Mouse (Mus musculus): ENCODE results near the gene Asic2.
"Not testable (repeated sequence)": the region's sequence is repeated elsewhere in the genome, so short reads cannot be mapped to it uniquely, and the experiment has no call there.

The Asic2 gene

GRCm38 (mm10) chr11:81331977-81332376, 636.3 kb downstream of the Asic2 start:
- no peak for DNase-seq (ENCODE audit: low spot score in 2 of 2)

GRCm38 (mm10) chr11:81330982-81331381, 637.3 kb downstream of the Asic2 start:
- no peak for DNase-seq (ENCODE audit: low spot score in 2 of 2)

- DNase-seq (ENCODE audit: low spot score in 2 of 2): no peak
These were observed 640.2 kb downstream of the Asic2 start for GRCm38 (mm10) chr11:81328088-81328487.

- DNase-seq (ENCODE audit: low spot score in 2 of 2): peak; percentile 11 to 12
These were observed 645.1 kb downstream of the Asic2 start for GRCm38 (mm10) chr11:81323146-81323545.

- DNase-seq (ENCODE audit: low spot score in 2 of 2): peak; percentile 7 to 22
These were observed 645.8 kb downstream of the Asic2 start for GRCm38 (mm10) chr11:81322466-81322865.

- DNase-seq (ENCODE audit: low spot score in 2 of 2): no peak
These were observed 678.2 kb downstream of the Asic2 start for GRCm38 (mm10) chr11:81290041-81290440.

- no peak for DNase-seq (ENCODE audit: low spot score in 2 of 2)
These were observed 685.1 kb downstream of the Asic2 start for GRCm38 (mm10) chr11:81283185-81283584.

- DNase-seq (ENCODE audit: low spot score in 2 of 2): no peak
These were observed 688.2 kb downstream of the Asic2 start for GRCm38 (mm10) chr11:81280070-81280469.

GRCm38 (mm10) chr11:81277406-81277805, 690.9 kb downstream of the Asic2 start:
- no peak for DNase-seq (ENCODE audit: low spot score in 2 of 2)

GRCm38 (mm10) chr11:81272677-81273418, 695.4 kb downstream of the Asic2 start:
- DNase-seq (ENCODE audit: low spot score in 2 of 2): no peak

- DNase-seq (ENCODE audit: low spot score in 2 of 2): no peak
These were observed 696.8 kb downstream of the Asic2 start for GRCm38 (mm10) chr11:81271422-81271821.

- DNase-seq (ENCODE audit: low spot score in 2 of 2): no peak
These were observed 697.7 kb downstream of the Asic2 start for GRCm38 (mm10) chr11:81270518-81270917.

GRCm38 (mm10) chr11:81263757-81264156, 704.5 kb downstream of the Asic2 start:
- DNase-seq (ENCODE audit: low spot score in 2 of 2): no peak

GRCm38 (mm10) chr11:81263193-81263592, 705.1 kb downstream of the Asic2 start:
- DNase-seq (ENCODE audit: low spot score in 2 of 2): peak; percentile 11 to 18

GRCm38 (mm10) chr11:81261259-81261658, 707.0 kb downstream of the Asic2 start:
- DNase-seq (ENCODE audit: low spot score in 2 of 2): no peak

GRCm38 (mm10) chr11:81241183-81241582, 727.1 kb downstream of the Asic2 start:
- not testable (repeated sequence) for DNase-seq (ENCODE audit: low spot score in 2 of 2)

GRCm38 (mm10) chr11:81239966-81240681, 728.1 kb downstream of the Asic2 start:
- DNase-seq (ENCODE audit: low spot score in 2 of 2): no peak

GRCm38 (mm10) chr11:81239091-81239490, 729.2 kb downstream of the Asic2 start:
- no peak for DNase-seq (ENCODE audit: low spot score in 2 of 2)

- no peak for DNase-seq (ENCODE audit: low spot score in 2 of 2)
These were observed 732.2 kb downstream of the Asic2 start for GRCm38 (mm10) chr11:81236070-81236469.

GRCm38 (mm10) chr11:81223361-81223760, 744.9 kb downstream of the Asic2 start:
- DNase-seq (ENCODE audit: low spot score in 2 of 2): no peak

- DNase-seq (ENCODE audit: low spot score in 2 of 2): no peak
These were observed 747.5 kb downstream of the Asic2 start for GRCm38 (mm10) chr11:81220786-81221185.

- no peak for DNase-seq (ENCODE audit: low spot score in 2 of 2)
These were observed 762.8 kb downstream of the Asic2 start for GRCm38 (mm10) chr11:81205471-81205870.

GRCm38 (mm10) chr11:81202578-81202977, 765.7 kb downstream of the Asic2 start:
- peak in 1 of 2 experiments; percentile 6 for DNase-seq (ENCODE audit: low spot score in 2 of 2)
